Mouse (Mus musculus): Measurements from ENCODE around the gene Rnf123.
"Not testable (repeated sequence)": the region's sequence is repeated elsewhere in the genome, so short reads cannot be mapped to it uniquely, and the experiment has no call there.

Rnf123 gene

DNA sequence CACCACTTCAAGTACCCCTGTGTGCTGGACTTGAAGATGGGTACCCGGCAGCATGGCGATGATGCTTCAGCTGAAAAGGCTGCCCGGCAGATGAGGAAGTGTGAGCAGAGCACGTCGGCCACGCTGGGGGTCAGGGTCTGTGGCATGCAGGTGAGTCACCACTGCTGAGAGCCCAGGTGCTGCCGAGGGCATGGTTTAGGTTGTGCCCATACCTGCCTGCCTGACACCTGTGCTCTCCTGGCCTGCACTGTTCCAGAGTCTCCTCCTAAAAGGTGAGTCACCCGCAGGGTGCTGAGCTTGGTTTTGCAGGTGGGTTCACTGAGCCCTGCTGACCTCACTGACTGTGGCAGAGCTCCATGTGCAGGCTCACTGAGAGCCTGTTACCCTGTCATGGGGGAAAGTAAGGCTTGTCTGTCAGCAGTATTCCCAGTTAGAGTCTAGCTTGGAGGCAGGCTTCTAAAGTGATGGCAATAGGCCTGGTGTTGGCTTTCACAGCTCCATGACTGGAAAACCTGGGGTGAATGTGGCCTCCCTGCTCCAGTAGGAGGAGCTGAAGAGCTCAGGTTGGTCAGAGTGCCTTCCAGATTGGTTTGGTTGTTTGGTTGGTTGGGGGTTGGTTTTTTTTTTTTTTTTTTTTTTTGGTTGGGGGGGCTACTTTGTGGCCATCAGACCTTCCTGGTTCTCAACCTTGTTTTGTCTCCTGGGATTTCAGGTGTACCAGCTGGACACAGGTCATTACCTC is 38.2 kb downstream of the Rnf123 start:
- in situ Hi-C loops (cut with MseI, MboI), result no loop called here

DNA sequence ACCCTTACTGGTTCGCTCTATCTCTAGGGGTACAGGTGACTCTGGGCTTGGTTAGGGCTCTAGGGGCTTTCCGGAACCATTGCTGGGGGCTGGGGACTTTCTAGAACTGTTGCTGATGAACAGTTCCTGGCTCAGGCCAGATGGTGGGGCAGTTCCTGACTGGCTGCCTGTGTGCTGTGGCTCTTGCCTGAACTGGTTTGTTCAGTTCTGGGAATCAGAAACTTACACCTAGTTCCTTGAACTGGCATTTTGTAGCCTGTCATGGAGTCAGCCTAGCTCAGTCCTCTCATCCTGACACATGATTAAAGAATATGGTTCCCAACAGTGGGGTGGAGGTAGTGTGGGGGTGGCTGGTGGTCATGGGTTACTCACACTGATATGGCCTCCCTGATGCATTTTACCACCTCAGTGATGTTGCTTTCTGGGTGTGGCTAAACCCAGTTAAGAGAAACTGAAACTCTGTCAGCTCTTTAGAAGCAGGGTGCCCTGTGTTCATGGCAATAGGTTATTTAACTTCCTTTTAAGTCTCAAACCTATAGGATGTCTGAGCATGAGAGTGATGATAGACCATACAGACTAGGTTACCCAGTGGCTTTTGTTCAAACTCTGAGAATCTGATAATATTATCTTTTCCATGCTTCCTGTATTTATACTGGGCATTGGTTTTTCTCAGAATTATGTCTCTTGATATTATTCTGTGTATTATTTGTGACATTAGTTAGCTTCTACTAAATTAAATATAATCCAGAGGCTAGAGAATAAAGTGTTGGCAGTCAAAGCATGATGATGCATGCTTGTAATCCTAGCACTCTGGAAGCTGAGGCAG is 47.6 kb downstream of the Rnf123 start:
- in situ Hi-C loops (cut with MseI, MboI), result no loop called here

DNA sequence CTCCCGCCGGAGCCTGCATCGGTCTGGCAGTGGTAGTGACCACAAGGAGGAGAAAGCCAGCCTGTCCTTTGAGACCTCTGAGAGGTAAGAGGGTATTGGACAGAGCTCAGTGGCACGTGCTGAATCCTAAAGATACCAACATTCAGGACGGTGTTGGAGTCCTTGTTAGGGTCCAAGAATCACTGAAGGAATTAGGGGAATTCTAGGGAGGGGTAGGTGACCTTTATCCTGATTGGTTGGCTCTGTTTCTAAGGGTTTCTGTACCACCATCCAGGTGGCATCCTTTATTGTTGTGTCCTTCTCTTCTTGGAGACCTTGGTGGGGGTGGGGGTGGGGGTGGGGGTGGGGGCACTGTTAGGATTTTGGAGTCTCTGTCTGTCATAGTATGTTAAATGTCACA is 51.0 kb downstream of the Rnf123 start:
- in situ Hi-C loops (cut with MseI, MboI), result no loop called here

DNA sequence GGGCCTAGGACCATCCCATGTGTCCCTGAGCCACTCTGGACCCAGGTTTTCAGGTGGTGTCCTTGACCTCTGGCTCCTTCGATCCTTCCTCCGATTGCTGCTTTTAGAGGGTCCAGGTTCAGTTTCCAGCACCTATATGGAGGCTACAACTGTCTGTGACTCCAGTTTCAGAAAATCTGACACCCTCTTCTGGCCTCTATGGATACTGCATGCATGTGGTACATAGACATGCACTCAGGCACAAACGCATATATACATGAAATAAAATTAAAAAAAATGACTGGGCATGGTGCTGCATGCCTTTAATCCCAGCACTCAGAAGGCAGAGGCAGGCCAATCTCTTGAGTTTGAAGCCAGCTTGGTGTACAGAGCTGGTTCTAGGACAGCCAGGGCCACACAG is 55.3 kb downstream of the Rnf123 start:
- in situ Hi-C loops (cut with MseI, MboI), result no loop called here

DNA sequence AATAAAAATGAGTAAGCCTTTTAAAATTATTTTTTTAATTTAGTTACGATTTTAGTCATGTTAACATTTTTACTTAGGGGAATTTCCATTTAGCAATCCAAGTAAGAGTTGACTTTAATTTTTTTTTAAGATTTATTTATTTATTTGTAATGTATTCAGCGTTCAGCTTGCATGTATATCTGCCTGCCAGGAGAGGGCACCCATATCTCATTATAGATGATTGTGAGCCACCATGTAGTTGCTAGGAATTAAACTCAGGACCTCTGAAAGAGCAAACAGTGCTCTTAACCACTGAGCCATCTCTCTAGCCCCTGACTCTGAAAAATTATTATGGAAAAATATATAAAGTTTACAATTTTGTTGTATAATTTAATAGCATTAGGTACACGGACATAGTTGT is 56.6 kb downstream of the Rnf123 start:
- in situ Hi-C loops (cut with MseI, MboI), result no loop called here

DNA sequence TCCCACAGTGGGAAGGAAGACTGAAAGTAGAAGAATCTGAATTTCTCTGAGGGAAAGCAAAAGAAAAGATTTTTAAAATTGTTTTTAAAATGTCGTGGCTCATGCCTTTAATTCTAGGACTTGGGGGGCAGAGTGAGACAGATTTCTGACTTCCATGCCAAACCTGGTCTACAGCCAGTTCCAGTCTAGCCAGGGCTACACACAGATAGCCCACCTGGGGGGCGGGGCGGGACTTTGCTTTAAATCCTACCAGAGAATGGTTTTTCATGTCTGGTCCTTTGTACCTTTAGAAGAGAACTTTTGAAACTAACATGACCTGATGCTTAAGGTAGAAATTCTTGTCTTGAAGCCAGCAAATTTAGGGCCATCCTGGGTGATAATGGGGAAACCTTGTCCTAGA is 59.9 kb downstream of the Rnf123 start:
- in situ Hi-C loops (cut with MseI, MboI), result no loop called here

DNA sequence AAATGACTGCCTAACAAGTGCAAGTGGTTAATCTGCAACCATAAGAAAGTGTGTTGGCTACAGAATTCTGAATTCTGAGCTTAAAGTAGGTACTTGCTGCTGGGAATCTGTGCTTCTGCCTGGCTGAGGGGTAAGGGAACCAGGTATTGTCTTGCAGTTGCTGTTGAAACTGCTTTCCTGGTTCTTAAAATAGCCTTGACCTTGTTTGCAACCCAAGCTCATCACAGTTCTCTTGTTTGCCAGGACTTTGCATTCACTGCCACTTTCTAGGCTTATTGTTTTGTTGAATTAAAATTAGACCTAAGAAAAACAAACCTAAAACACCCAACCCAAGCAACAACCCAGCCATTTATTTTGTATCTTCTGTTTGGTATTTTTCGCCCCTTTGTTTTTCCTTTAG is 62.4 kb downstream of the Rnf123 start:
- in situ Hi-C loops (cut with MseI, MboI), result no loop called here

DNA sequence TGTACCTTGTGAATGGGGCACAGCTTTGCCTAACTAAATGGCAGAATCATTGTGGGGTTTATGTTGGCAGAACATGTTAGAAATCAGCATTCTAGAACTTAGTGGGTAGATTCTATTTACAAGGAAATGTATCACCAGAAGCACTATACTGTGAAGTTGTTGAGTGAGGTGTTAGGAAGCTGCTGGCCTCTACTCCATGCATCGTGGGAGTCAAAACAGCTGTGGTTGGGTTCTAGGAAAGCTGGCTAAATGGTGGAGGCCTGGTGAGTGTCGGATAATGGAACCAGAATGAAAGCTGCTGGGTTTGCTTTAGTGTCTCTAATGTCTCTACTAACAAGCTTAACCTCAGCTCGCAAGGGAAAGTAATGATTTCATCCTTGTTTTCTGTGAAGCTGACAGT is 66.0 kb downstream of the Rnf123 start:
- in situ Hi-C loops (cut with MseI, MboI), result no loop called here

DNA sequence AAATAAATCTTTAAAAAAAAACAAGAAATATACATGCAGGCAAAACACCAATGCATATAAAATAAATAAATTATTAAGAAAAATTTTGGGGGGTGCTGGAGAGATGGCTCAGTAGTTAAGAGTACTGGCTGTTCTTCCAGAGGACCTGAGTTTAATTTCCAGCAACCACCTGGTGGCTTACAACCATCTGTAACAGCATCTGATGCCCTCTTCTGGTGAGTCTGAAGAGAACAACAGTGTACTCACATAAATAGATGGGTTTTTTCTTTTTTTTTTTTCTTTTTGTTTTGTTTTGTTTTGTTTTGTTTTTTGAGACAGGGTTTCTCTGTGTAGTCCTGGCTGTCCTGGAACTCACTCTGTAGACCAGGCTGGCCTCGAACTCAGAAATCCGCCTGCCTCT is 69.6 kb downstream of the Rnf123 start:
- in situ Hi-C loops (cut with MseI, MboI), result not testable (repeated sequence)

DNA sequence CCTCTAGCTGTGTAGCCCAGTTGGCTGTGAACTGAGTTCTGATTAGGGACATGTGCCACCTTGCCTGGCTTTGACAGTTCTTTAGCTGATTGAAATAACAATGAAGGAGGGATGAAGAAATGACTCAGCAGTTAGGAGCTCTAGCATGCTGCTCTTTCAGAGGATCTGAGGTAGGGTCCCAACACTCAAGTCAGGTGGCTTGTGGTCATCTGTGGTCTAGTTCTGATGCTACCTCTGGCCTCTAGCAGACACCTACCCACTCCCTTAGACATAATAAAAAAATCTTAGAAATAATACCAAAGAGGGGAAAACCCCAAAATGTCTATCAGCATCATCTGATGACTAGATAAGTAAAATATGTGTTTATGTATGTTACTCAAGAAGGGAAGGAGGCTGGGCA is 72.8 kb downstream of the Rnf123 start:
- in situ Hi-C loops (cut with MseI, MboI), result no loop called here

DNA sequence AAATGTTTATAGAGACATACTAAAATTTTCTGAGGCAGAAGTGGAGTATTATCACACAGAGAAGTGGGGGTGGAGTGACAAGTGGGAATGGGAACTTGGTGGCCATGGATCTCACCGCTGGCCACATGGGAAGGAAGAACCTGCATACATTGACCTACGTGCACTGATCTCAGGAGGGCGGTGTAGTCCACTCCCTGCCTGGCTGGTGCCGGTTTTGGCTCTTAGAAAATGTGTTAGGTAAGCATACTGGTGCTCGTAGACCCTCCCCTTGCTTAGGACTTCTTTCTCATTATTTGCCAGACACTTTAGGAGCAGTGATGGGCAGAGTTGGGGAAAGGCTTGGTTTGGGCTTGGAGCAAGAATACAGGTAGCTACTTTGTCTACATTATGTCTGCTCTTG is 75.1 kb downstream of the Rnf123 start:
- in situ Hi-C loops (cut with MseI, MboI), result no loop called here

DNA sequence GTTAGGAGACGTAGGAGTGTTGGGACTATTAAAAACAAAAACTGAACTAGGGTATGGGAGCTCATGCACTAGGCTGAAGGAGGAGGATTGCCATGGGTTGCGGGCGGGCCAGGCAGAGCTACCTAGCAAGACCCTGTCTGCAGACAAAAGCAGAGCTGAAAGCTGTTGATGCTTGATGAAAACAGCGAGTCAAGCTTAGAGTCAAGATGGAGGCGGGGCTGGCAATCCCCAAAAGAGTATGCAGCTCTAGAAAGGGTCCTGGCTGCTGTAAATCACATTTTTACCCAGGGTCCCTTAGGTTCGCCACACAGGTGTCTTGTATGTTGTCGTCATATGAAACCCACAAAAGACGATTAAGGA is 79.6 kb downstream of the Rnf123 start:
- in situ Hi-C loops (cut with MseI, MboI), result no loop called here

DNA sequence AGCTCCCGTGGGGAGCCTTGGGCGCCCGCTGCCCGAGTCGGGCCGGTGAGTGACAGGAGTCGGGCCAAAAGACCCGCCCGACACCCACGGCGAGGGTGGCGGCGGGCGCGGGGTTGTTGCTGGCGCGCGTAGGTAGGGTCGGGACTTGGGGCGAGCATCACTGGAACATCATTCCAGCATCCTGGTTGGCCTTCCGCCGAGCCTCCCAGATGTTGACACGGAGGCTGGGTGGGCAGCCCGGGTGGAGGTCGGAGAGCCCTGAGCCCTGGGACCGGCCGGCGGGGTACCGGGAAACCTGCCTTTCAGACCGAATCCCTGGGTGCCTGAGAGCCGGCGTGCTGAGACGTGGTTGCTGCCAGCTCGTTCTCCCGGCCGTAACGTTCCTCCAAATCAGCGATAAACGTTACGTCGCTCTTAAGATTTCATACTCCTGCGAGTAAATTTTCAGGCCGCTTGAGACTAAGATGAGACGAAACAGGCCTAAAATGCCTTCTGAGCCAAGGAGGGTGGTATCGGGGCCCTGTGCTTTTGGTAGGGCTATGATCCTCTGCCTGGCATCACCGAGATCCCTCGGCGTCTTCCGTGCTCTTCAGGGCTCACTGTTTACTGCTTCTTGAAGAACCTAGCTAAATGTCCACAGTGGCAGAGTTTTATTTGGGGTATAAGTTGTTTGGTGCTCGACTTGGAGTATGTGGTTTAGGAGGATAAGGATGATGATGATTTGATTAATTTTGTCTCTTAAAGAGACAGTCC is 80.2 kb downstream of the Rnf123 start:
- in situ Hi-C loops (cut with MseI, MboI), result no loop called here

DNA sequence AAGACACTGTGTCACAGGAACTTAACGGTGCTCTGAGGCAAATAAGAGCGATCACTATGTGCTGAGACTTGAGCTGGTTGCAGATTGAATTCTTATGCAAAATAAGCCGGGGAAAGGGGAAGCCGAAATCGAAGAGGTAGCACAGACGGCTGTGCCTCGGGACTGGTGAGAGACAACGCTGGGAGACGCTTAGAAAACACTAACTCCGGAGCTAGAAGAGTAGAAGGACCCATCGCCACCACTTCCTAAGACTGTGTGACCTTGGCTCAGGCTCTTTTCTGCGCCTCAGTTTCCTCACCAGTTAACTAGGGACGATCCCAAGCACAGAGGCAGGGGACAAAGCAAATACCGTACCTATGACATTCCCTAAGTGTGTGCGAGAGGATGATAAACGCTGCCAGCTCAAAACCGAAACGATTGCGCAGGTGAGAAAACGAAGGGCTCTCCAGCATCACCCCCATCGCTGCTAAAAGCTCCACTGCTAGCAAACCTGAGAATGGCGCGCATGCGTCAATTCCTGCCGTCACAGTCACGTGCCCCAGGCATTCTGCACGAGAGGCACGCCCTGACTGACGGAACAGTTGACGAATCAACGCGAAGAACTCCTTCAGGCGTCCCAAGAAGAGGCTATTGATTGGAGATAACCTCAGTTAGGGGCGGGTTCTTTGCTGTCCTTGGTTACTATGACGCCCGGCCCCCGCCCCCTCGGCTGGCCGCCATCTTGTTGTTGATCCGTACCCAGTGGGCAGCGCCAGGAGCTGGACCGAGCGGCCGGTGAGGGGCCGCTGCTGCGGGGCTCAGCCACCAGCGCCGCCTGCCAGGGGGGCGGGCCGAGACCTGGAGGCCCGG is 81.0 kb downstream of the Rnf123 start, which contains the start of gene Ip6k1:
Gene Ip6k1 (plus strand): TSS at position 580 of the 849 bp plus-strand sequence.
- in situ Hi-C loops (cut with MseI, MboI), result no loop called here
